Mouse (Mus musculus) E14TG2a.4 (cell line): ENCODE results near the gene Cmtm4.
"Not testable (repeated sequence)": the region's sequence is repeated elsewhere in the genome, so short reads cannot be mapped to it uniquely, and the experiment has no call there.

Experiments
- CTCF ChIP-seq: conservative IDR thresholded peaks from 2 replicates; pipeline ENCODE4 v1.5.1; 2014; ENCODE audit warnings: low read length
- POU5F1 ChIP-seq: IDR thresholded peaks from 2 replicates; pipeline ENCODE4 v1.6.1; 2014; ENCODE audit warnings: low read length, borderline replicate concordance

DNA sequence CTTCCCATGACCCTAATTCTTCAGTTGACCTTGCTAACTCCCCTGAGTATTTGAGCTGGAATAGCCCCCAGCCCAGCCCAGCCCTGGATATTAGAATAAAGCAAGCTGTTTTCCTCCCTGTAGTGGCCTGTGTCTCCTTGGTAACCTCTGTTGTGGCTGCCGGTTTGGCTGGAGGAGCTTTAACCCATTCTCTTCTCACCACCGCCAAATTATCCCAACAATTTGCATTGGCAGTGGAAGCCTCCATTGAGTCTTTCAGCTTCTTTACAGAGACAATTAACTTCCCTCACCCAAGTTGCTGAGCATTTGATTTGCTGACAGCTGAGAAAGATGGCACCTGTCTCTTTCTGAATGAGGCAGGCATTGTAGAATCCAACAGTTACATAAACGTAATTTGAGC, 94.0 kb downstream of the Cmtm4 start:
- TF ChIP-seq CTCF, POU5F1: not testable (repeated sequence)
